8 mouse cellular contexts compared by ENCODE assay signal in genomic region chr2:4492485-4493481, GRCm38 (mm10).
DNase-seq lines count a peak whose midpoint lies in the region; ATAC-seq and TF ChIP-seq lines count a peak whose summit lies in the region.

No protein-coding gene starts in this region.

- POLR2A ChIA-PET in Patski (lab: Charles Lee), result no interaction called here

- no peak overlapping the region for H3K4me2 ChIP-seq in hindbrain, embryonic 14.5 days (replicated peaks)

- CTCF ChIA-PET in Patski (lab: Charles Lee), result interaction anchor here (1.4 to 3.6 kb wide), 4 partner anchors 49 to 676 kb away, joined by 3 to 24 read pairs (median 8); no protein-coding TSS in a partner anchor

- 39% methylated on average over 20 of the region's 20 CpGs for WGBS in hindbrain, embryonic 14.5 days

- in situ Hi-C loops in Patski (cut with MboI; ENCODE audit: low pct_unique_long_range_greater_than_20kb), result loop anchor here (5.0 kb wide), 1 partner anchor 675 kb away; no protein-coding TSS in a partner anchor

- TF ChIP-seq CTCF in Patski (IDR thresholded peaks at IDR 0.05), result peak; percentile 86

- no peaks in the 10 kb centered on the region for H3K9me3 ChIP-seq in hindbrain, embryonic 14.5 days (ENCODE audit: control insufficient read depth, low read length)

- no peak overlapping the region for H3K4me3 ChIP-seq in hindbrain, embryonic 14.5 days (replicated peaks; ENCODE audit: low read length)

- 0 out of 2 replicates have a peak overlapping the region, but pooled peaks have one; percentile 1 for H3K9ac ChIP-seq in hindbrain, embryonic 14.5 days

- peak; percentile 52 for ATAC-seq in Patski
- ATAC-seq in hindbrain, embryonic 14.5 days (ENCODE audit: low FRiP score), result peak; percentile 44
- ATAC-seq in activated CD4-positive, CD25-positive, alpha-beta regulatory T cell, adult 4 months, result no peak

- peak overlapping the region; percentile 78 for H3K27ac ChIP-seq in hindbrain, embryonic 14.5 days

- peaks cover 5% of the 10 kb centered on the region for H3K36me3 ChIP-seq in hindbrain, embryonic 14.5 days (replicated peaks; ENCODE audit: control insufficient read depth, insufficient read depth)

- no peak for DNase-seq in Patski (ENCODE audit: low read depth, low spot score)
- peak; percentile 84 to 87 for DNase-seq in cerebellum, postnatal 10 days
- peak; percentile 77 to 80 for DNase-seq in frontal cortex, postnatal 36 days (ENCODE audit: low spot score in 2 of 2)
- peak; percentile 87 for DNase-seq in hindbrain, embryonic 14.5 days (ENCODE audit: low spot score)
- DNase-seq in layer of hippocampus, postnatal 25 days (ENCODE audit: extremely low spot score in 1 of 2, low spot score in 1 of 2), result peak; percentile 50 to 78
- DNase-seq in lung, postnatal 25 days (ENCODE audit: low spot score), result peak; percentile 86
- peak; percentile 60 for DNase-seq in retina, postnatal 7 days (ENCODE audit: low read depth, low spot score)

- no peaks in the 10 kb centered on the region for H3K27me3 ChIP-seq in Patski
- H3K27me3 ChIP-seq in hindbrain, embryonic 14.5 days (ENCODE audit: control insufficient read depth, insufficient read depth, low read length), result no peaks in the 10 kb centered on the region

- peaks cover 40% of the 10 kb centered on the region for H3K4me1 ChIP-seq in hindbrain, embryonic 14.5 days (replicated peaks; ENCODE audit: control insufficient read depth, insufficient read depth, low read length)
